In the genomic region with DNA sequence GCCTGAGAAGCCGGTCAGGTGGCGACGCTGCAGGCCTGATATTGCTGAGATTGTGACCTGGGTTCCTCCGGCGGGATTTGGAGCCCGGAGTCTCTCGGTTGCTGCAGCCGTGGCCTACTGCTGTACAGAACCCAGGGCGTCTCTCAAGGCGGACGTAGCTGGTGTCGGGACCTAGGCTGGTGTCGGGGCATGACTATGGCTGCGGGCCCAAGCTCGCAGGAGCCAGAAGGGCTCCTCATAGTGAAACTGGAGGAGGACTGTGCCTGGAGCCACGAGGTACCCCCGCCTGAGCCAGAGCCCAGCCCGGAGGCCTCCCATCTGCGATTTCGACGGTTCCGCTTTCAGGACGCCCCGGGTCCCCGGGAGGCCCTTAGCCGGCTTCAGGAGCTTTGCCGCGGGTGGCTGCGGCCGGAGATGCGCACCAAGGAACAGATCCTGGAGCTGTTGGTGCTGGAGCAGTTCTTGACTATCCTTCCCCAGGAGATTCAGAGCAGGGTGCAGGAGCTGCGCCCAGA, we compare ENCODE assay signal across 8 mouse cellular contexts. TPM values are rescaled to one million over a fixed set of nuclear protein-coding genes. Genes with fewer than 3 reads are reported as not detected.
DNase-seq lines count a peak whose midpoint lies in the region; ATAC-seq and TF ChIP-seq lines count a peak whose summit lies in the region.

No protein-coding gene starts in this region.

- peak overlapping the region; percentile 98 for H3K4me2 ChIP-seq in heart, embryonic 12.5 days
- H3K4me2 ChIP-seq in forebrain, embryonic 11.5 days (ENCODE audit: low read depth, low read length, severe bottlenecking) = peak overlapping the region; percentile 80
- peak overlapping the region; percentile 60 for H3K4me2 ChIP-seq in midbrain, postnatal 0 days (ENCODE audit: low read depth, low read length, poor library complexity, severe bottlenecking)

- peaks cover 23% of the 10 kb centered on the region for H3K4me1 ChIP-seq in heart, embryonic 12.5 days (replicated peaks)
- H3K4me1 ChIP-seq in ES-E14 (ENCODE audit: control insufficient read depth in 2 of 2, insufficient read depth in 2 of 2, low read length in 2 of 2, poor library complexity in 1 of 2) = peaks cover 0 to 5% of the 10 kb centered on the region in 2 experiments; a peak in 1 of 4 replicates
- H3K4me1 ChIP-seq in forebrain, embryonic 11.5 days (replicated peaks; ENCODE audit: control insufficient read depth, insufficient read depth, low read length) = peaks cover 14% of the 10 kb centered on the region
- peaks cover 19% of the 10 kb centered on the region for H3K4me1 ChIP-seq in limb, embryonic 10.5 days
- H3K4me1 ChIP-seq in midbrain, postnatal 0 days (ENCODE audit: insufficient read depth, low read length) = peaks cover 10% of the 10 kb centered on the region; the same call in 1 of the 2 replicates

- H3K27me3 ChIP-seq in heart, embryonic 12.5 days (replicated peaks) = no peaks in the 10 kb centered on the region
- H3K27me3 ChIP-seq in forebrain, embryonic 11.5 days (ENCODE audit: control insufficient read depth, insufficient read depth, low read length) = no peaks in the 10 kb centered on the region
- no peaks in the 10 kb centered on the region for H3K27me3 ChIP-seq in limb, embryonic 10.5 days (ENCODE audit: low read depth, poor library complexity, severe bottlenecking)
- no peaks in the 10 kb centered on the region for H3K27me3 ChIP-seq in midbrain, postnatal 0 days (ENCODE audit: insufficient read depth, low read length)

- TF ChIP-seq CTCF in midbrain, postnatal 0 days (IDR thresholded peaks at IDR 0.05) = peak; percentile 41

- H3K4me3 ChIP-seq in heart, embryonic 12.5 days = peak overlapping the region; percentile 95
- H3K4me3 ChIP-seq in ES-E14 (ENCODE audit: insufficient read depth in 1 of 2, low read depth in 1 of 2, low read length in 2 of 2, poor library complexity in 1 of 2, severe bottlenecking in 1 of 2) = peak overlapping the region; percentile 84 to 92
- H3K4me3 ChIP-seq in forebrain, embryonic 11.5 days (ENCODE audit: low read depth, low read length) = peak overlapping the region; percentile 76
- peak overlapping the region; percentile 83 for H3K4me3 ChIP-seq in limb, embryonic 10.5 days
- H3K4me3 ChIP-seq in midbrain, postnatal 0 days (ENCODE audit: low read depth, low read length) = peak overlapping the region; percentile 45

- WGBS in heart, embryonic 12.5 days = under 1% methylated on average over 32 of the region's 32 CpGs
- under 1% methylated on average over 32 of the region's 32 CpGs for WGBS in forebrain, embryonic 11.5 days
- WGBS in limb, embryonic 10.5 days = under 1% methylated on average over 32 of the region's 32 CpGs
- under 1% methylated on average over 32 of the region's 32 CpGs for WGBS in midbrain, postnatal 0 days

- ATAC-seq in heart, embryonic 12.5 days (ENCODE audit: insufficient number of reproducible peaks, low FRiP score) = peak; percentile 50
- peak; percentile 0 for ATAC-seq in forebrain, embryonic 11.5 days (replicated peaks; ENCODE audit: low FRiP score)
- no peak; the same call in 1 of the 2 replicates for ATAC-seq in midbrain, postnatal 0 days (ENCODE audit: low FRiP score)
- no peak for ATAC-seq in activated CD4-positive, CD25-positive, alpha-beta regulatory T cell, adult 4 months

- peak overlapping the region; percentile 80 for H3K27ac ChIP-seq in heart, embryonic 12.5 days (ENCODE audit: poor library complexity, severe bottlenecking)
- 0 out of 2 replicates have a peak overlapping the region, but pooled peaks have one; percentile 7 for H3K27ac ChIP-seq in ES-E14 (ENCODE audit: insufficient read depth, low read depth, low read length, poor library complexity, severe bottlenecking)
- H3K27ac ChIP-seq in forebrain, embryonic 11.5 days (ENCODE audit: low read depth, low read length) = 0 out of 2 replicates have a peak overlapping the region, but pooled peaks have one; percentile 62
- H3K27ac ChIP-seq in limb, embryonic 10.5 days = peak overlapping the region; percentile 90
- H3K27ac ChIP-seq in midbrain, postnatal 0 days (ENCODE audit: low read depth, low read length) = peak overlapping the region; percentile 80

- peaks cover 39% of the 10 kb centered on the region for H3K36me3 ChIP-seq in heart, embryonic 12.5 days
- H3K36me3 ChIP-seq in ES-E14 (ENCODE audit: control insufficient read depth, insufficient read depth, low read length, poor library complexity, severe bottlenecking) = peaks cover 12% of the 10 kb centered on the region
- peaks cover 23% of the 10 kb centered on the region for H3K36me3 ChIP-seq in forebrain, embryonic 11.5 days (ENCODE audit: control insufficient read depth, insufficient read depth, low read length)
- H3K36me3 ChIP-seq in limb, embryonic 10.5 days = peaks cover 36% of the 10 kb centered on the region
- H3K36me3 ChIP-seq in midbrain, postnatal 0 days (ENCODE audit: insufficient read depth, low read length) = peaks cover 17% of the 10 kb centered on the region

- no peak for DNase-seq in heart, adult 11 months
- DNase-seq in ES-E14 (ENCODE audit: low read depth, low spot score) = no peak
- no peak for DNase-seq in forebrain, embryonic 11.5 days (ENCODE audit: low spot score)
- DNase-seq in limb, embryonic 10.5 days (ENCODE audit: low spot score) = no peak
- no peak for DNase-seq in midbrain, postnatal 0 days (ENCODE audit: low spot score)
- no peak for DNase-seq in layer of hippocampus, adult 9-11 months

- H3K9me3 ChIP-seq in heart, embryonic 12.5 days (replicated peaks) = peaks cover 13% of the 10 kb centered on the region
- H3K9me3 ChIP-seq in ES-E14 (ENCODE audit: control insufficient read depth, insufficient read depth, low read depth, low read length) = no peaks in the 10 kb centered on the region
- peaks cover 5% of the 10 kb centered on the region; the same call in 1 of the 2 replicates for H3K9me3 ChIP-seq in forebrain, embryonic 11.5 days (ENCODE audit: control insufficient read depth, low read length)
- H3K9me3 ChIP-seq in limb, embryonic 10.5 days (replicated peaks) = peaks cover 4% of the 10 kb centered on the region
- H3K9me3 ChIP-seq in midbrain, postnatal 0 days (ENCODE audit: low read length) = peaks cover 6% of the 10 kb centered on the region; the same call in 1 of the 2 replicates

- in situ Hi-C loops in ES-E14 (cut with MboI; ENCODE audit: low sequenced_read_pairs in 2 of 2, unreplicated experiment in 2 of 2) = no loop called here

- H3K9ac ChIP-seq in heart, embryonic 12.5 days = peak overlapping the region; percentile 98
- H3K9ac ChIP-seq in ES-E14 (ENCODE audit: insufficient read depth, low read depth, low read length, poor library complexity, severe bottlenecking) = peak overlapping the region; percentile 78
- H3K9ac ChIP-seq in forebrain, embryonic 11.5 days (ENCODE audit: low read length) = peak overlapping the region; percentile 77
- H3K9ac ChIP-seq in midbrain, postnatal 0 days (replicated peaks; ENCODE audit: low read length, poor library complexity, severe bottlenecking) = peak overlapping the region; percentile 54

TF ChIP-seq in ES-E14, 5 proteins besides CTCF, POLR2A, EP300 and RAD21:
- TF ChIP-seq MAFK (IDR thresholded peaks at IDR 0.05; ENCODE audit: insufficient read depth, low read depth, low read length) = no peak
- no peak for TF ChIP-seq HCFC1 (IDR thresholded peaks at IDR 0.05; ENCODE audit: borderline replicate concordance, insufficient read depth, low read length)
- no peak for TF ChIP-seq ZNF384 (IDR thresholded peaks at IDR 0.05; ENCODE audit: low read depth, low read length)
- no peak for TF ChIP-seq ZC3H11A (IDR thresholded peaks at IDR 0.05; ENCODE audit: borderline replicate concordance, low read depth, low read length)
- TF ChIP-seq CHD2 (IDR thresholded peaks at IDR 0.05; ENCODE audit: low read depth, low read length) = no peak

RNA-seq across cellular contexts. Expression of gene Zfp263, which starts 0.3 kb away (rescaled TPM):
- 28.6 and 29.5 TPM in 2 replicates for polyA plus RNA-seq in heart, embryonic 12.5 days (2016; fragmentation: Nextera tagmentation; extraction: Ambion mirVana)
- 25.4 and 27.5 TPM in 2 replicates for total RNA-seq in ES-E14 (2012; rRNA removed)
- polyA plus RNA-seq in forebrain, embryonic 11.5 days (2014; fragmentation: Nextera tagmentation; extraction: Ambion mirVana) = 38.9 and 42.6 TPM in 2 replicates
- 42.8 and 51.1 TPM in 2 replicates for polyA plus RNA-seq in limb, embryonic 10.5 days (2016; fragmentation: Nextera tagmentation; extraction: Ambion mirVana)
- 22.9 and 27.9 TPM in 2 replicates for total RNA-seq in midbrain, postnatal 0 days (2014; rRNA removed)
- 36.2 and 39.4 TPM in 2 replicates for polyA plus RNA-seq in midbrain, postnatal 0 days (2015; fragmentation: Nextera tagmentation; extraction: Ambion mirVana)
- 10 to 100 TPM; 69.2 to 95.7 TPM for polyA plus RNA-seq in activated CD4-positive, CD25-positive, alpha-beta regulatory T cell, adult 4 months (2017; shearing (Covaris generic))

RNA-seq across cellular contexts. Expression of gene Mefv, which starts 26.3 kb away (rescaled TPM):
- polyA plus RNA-seq in heart, embryonic 12.5 days (2016; fragmentation: Nextera tagmentation; extraction: Ambion mirVana) = not detected in 2 replicates
- total RNA-seq in ES-E14 (2012; rRNA removed) = not detected in 2 replicates
- not detected in 2 replicates for polyA plus RNA-seq in forebrain, embryonic 11.5 days (2014; fragmentation: Nextera tagmentation; extraction: Ambion mirVana)
- polyA plus RNA-seq in limb, embryonic 10.5 days (2016; fragmentation: Nextera tagmentation; extraction: Ambion mirVana) = not detected in 2 replicates
- not detected in 2 replicates for total RNA-seq in midbrain, postnatal 0 days (2014; rRNA removed)
- not detected in 2 replicates for polyA plus RNA-seq in midbrain, postnatal 0 days (2015; fragmentation: Nextera tagmentation; extraction: Ambion mirVana)
- polyA plus RNA-seq in activated CD4-positive, CD25-positive, alpha-beta regulatory T cell, adult 4 months (2017; shearing (Covaris generic)) = not detected

Comparison
In these comparisons a context has a peak if more than half of its experiments do, and no peak if none do; other contexts are left out.
1. ATAC-seq: peak in heart, embryonic 12.5 days (single experiment) and forebrain, embryonic 11.5 days (single experiment); none in midbrain, postnatal 0 days (single experiment) and activated CD4-positive, CD25-positive, alpha-beta regulatory T cell, adult 4 months (single experiment).
2. H3K27ac ChIP-seq: peak in every context shown above with its lines; median percentile 90 in limb, embryonic 10.5 days; 80 in heart, embryonic 12.5 days; 80 in midbrain, postnatal 0 days; 62 in forebrain, embryonic 11.5 days; 7 in ES-E14.
3. H3K4me3 ChIP-seq: peak in every context shown above with its lines; median percentile 95 in heart, embryonic 12.5 days; 88 in ES-E14; 83 in limb, embryonic 10.5 days; 76 in forebrain, embryonic 11.5 days; 45 in midbrain, postnatal 0 days.
4. Peak in every context shown above with its lines, with median percentiles within 50 percentile points of each other: H3K4me2 ChIP-seq and H3K9ac ChIP-seq.